Mouse (Mus musculus): Measurements from ENCODE around the gene S100a4. TPM values are rescaled to one million over a fixed set of nuclear protein-coding genes. Genes with fewer than 3 reads are reported as not detected.

S100a4 gene
- total RNA-seq, 2 experiments from 2014 or later = 21.0 to 46.6 TPM

- ATAC-seq (replicated peaks; ENCODE audit: poor library complexity, severe bottlenecking) = peak; percentile 43
These were observed 14.0 kb downstream of the S100a4 start for GRCm38 (mm10) chr3:90617586-90617985.

DNA sequence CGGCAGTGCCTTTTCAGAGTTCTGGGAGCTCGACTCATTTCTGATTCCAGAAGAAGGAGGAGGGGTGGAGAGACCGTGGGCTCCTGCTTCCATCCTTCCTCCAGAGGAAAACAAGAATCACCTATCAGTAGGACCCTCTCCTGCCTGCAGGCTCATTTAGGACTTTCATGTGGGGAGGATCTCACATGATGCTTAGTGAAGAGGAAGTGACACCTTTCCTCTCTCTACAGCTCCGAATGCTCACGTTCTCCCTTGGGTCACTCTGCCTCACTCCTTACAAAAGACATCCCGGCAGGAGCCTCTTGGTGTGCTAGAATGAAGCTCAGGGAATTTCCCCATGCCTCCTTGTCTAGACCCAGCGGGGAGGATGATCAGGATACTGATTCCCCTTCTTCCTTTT lies 18.0 kb downstream of the S100a4 start:
- peak; percentile 78 for ATAC-seq (replicated peaks; ENCODE audit: poor library complexity, severe bottlenecking)

- no peak for ATAC-seq (replicated peaks; ENCODE audit: poor library complexity, severe bottlenecking)
These were observed 20.0 kb downstream of the S100a4 start for GRCm38 (mm10) chr3:90623435-90624071.

DNA sequence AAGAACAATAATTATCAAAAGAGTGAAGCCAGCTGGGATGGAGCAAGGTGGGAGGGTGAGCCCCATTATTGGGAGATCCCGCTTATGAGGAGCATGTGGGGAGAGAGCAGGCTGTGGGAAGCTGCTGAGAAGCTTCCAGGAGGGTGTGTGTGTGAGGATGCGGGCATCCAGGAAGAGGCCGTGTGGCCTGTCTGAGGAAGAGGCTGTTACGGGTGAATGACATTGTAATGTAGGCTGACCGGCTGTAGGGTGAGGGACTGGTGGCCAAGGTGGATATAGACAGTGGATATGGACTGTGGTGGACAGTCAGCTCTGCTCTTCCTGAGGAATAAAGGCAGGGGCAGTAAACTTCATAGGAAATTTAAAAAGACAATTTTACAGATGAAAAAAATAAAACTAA lies 21.9 kb downstream of the S100a4 start:
- ATAC-seq (replicated peaks; ENCODE audit: poor library complexity, severe bottlenecking) = no peak

DNA sequence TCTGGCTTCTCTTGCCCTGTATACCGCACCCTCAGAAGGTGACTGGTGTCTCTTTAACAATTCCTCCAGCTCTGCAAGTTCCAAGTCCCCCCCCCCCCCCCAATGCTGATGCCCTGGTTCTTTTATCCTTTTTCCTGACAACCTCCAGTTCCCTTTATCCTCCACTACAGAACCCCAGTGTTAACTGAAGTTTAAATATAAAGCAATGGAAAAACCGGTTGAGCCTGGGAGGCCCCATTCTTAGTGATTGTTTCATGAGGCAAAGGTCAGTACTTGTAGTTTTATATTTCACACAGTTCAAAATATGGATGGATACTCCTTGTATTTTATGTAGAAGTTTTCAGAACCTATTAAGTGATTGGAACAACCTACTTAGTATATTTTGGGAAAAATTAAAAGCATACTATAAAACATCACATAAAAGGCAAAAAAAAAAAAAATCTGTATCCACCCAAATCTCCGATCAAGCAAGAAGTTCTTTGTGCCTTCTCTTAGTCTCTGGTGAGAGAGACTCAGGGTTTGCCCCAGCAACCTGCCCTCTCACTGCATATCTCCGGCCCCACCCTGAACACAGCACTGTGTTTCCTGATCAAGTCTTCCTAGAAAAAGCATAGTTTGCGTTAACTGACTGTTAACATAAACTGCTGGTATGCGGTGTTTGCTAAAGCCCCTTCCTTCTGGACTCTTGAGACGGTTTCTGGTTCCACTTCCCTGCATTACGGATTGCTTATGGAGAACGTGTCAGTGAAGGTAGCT lies 22.9 kb downstream of the S100a4 start:
- ATAC-seq (replicated peaks; ENCODE audit: poor library complexity, severe bottlenecking) = no peak

DNA sequence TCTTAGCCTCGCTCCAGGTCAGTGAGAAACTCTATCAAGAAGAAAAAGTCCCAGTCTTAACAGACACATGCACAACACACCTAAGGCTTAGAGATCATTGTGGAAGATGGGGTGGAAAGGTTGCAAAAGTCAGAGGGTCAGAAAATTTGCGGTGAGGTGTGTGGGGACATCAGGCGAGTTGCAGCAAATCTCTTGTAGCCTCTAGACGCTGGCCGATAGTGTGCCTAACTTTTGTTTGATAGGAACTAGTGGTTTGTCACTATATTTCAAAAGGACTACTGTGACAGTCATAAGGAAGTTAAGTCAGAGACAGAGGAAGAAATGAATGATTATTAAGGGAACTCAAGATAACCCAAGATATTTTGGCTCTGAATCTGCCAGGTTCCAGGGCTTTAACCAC lies 23.8 kb downstream of the S100a4 start:
- peak; percentile 57 for ATAC-seq (replicated peaks; ENCODE audit: poor library complexity, severe bottlenecking)

DNA sequence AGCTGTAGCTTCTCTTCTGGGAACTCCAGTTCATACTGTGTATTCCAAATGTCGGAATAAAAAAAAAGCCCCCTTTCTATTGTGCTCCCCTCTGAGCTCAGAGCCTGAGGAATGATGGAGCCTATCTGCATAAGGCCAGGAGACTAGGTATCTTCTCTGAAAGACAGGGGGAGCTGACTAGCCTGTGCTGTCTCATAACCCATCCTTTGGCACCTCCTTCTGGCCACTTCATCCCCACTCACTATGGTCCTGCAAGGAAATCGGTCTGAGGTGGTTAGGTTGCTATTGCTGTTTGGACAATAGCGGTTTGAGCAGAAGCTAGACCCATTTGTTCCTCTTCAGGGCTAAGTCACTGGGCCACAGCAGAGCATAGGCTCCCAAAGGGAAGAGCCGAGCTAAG lies 24.2 kb downstream of the S100a4 start:
- ATAC-seq (replicated peaks; ENCODE audit: poor library complexity, severe bottlenecking) = peak; percentile 26; the same call in 1 of the 2 replicates

DNA sequence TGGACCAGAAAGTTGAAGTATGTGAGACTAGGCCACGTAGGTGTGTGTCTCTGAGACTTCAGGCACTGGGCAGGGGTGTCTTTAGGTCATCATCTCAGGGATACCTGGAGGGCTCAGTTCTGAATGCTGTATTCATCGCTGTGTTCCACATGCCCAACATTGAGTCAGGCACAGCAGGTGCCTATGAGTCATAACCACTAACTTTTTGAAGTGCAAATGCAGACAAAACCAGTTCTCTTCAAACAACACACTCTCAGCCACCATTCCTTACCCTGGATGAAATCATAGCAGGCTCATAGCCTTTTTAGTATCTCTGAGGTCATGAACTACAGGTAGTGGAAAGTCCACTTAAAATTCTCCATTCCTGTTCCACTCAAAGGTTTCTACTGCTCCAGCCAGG lies 25.7 kb downstream of the S100a4 start:
- no peak for ATAC-seq (replicated peaks; ENCODE audit: poor library complexity, severe bottlenecking)

DNA sequence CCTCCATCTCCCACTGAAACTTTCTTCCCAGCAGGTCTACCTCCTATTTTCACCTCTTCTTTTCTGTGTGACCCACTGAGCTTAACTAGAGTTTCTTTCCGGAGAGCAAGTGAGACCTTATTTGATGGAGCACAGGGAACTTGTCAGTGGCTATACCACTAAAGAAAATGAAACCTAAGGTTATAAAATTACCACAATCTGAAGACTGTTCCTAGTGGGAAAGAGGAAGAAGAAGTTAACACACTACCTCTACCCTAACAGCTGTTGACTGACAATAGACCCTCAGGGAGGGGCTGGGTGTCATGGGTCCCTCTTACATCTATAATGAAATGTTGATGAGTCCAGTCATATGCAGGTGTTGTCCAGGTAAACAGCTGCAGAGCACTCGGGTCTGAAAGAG lies 28.4 kb downstream of the S100a4 start:
- ATAC-seq (replicated peaks; ENCODE audit: poor library complexity, severe bottlenecking) = peak; percentile 75

- ATAC-seq (replicated peaks; ENCODE audit: poor library complexity, severe bottlenecking) = no peak
These were observed 35.1 kb downstream of the S100a4 start for GRCm38 (mm10) chr3:90638511-90639275.

DNA sequence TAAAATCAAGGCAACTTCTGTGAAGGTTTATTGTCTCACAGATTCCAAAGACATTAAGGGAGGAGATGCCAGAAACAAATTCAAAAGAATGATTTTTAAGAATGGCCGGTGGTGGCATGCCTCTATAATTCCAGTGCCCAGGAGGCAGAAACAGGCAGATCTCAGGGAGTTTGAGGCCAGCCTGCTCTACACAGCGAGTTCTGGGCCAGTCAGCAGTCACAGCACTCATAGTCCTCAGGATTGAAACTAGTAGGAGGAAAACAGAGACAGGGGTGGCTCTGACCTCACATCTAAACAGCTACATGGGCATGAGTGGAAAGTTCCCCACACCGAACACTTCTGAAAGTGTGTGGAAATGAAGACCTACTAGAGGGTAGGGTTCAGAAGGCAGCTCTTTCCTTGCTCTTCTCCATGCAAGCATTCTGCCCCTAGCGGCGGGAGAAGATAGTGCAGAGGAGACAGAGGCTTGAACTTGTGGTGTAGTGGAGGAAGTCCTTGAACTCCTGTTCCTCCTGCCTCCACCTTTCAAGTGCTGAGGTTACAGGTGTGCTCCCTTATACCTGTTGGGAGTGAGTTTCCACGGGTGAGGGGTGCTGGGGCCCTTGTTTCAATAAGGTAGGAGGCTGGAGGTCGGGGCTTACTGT lies 36.1 kb downstream of the S100a4 start:
- peak; percentile 87 for ATAC-seq (replicated peaks; ENCODE audit: poor library complexity, severe bottlenecking)

DNA sequence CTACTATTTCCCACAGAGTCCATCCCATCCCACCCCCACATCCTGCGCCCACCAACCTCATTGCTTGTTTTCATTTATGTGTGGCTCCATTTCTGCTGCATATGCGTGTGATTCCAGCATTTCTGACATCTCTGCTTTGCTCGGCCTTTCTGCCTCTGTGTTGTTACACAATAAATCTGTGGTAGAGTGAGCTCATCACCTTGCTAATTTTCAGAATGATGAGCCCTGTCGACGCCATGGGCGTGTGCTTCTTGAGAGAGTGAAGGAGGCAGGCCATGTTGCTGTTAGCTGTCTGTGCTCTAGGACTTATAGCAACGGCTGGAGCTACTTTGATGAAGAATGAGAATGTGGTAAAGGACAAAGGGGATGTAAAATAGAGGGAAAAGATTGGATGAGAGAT lies 37.4 kb downstream of the S100a4 start:
- no peak for ATAC-seq (replicated peaks; ENCODE audit: poor library complexity, severe bottlenecking)

- peak; percentile 65 for ATAC-seq (replicated peaks; ENCODE audit: poor library complexity, severe bottlenecking)
These were observed 40.6 kb downstream of the S100a4 start for GRCm38 (mm10) chr3:90644220-90644619.

DNA sequence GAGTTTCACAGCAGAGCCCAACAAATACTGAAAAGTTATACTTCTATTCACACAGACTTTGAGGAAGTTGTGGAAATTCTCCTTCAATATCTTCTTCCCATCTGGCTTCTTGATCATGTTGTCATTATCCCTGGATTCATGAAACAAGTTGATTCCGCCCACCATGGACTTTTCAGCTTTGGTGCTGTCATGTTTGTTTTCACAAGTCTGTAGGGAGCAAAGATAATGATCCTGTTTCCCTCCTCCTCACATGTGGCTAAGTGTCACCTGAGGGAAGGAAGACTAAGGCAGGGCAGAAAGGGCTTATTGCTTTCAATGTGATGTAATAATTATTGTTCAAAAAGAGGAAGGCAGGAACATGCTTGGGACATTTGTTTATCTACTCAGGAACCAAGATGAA lies 43.7 kb downstream of the S100a4 start:
- ATAC-seq (replicated peaks; ENCODE audit: poor library complexity, severe bottlenecking) = peak; percentile 35; the same call in 1 of the 2 replicates

DNA sequence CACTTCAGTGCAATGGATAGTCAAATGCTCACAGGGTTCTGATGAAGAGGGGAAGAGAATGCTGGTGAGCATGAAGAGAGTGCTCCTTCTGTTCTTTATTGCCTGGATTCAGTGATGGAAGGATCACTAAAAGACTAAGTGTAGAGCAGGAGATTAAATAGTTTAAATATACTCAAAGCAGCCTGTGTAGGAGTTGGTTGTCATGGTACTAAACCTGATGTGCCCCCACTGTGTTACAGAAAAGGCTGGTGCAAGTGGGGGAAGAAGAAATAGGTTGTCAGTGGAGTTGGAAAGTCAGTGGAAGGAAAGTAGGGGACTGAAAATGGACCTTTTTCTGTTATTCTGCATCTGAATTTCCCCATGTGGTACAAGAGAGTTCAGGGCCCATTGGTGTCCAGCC lies 45.4 kb downstream of the S100a4 start:
- ATAC-seq (replicated peaks; ENCODE audit: poor library complexity, severe bottlenecking) = no peak

DNA sequence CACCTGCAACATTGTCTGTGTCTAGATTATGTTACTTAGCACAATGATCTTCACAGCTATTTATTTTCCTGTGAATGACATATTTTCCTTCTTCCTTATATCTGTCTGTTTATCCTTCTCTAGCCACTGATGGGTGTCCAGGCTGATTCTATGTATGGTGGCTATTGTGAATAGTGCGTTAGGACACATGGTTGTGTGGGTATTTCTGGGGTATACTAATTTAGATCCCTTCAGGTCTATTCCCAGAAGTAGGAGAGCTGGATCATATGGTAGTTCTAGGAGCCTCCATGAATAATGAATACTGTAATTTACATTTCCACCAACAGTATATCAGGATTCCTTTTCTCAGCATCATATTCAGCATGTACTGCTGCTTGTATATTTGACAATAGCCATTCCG lies 46.3 kb downstream of the S100a4 start:
- ATAC-seq (replicated peaks; ENCODE audit: poor library complexity, severe bottlenecking) = no peak

GRCm38 (mm10) chr3:90652878-90653508 lies 49.4 kb downstream of the S100a4 start:
- peak; percentile 70 for ATAC-seq (replicated peaks; ENCODE audit: poor library complexity, severe bottlenecking)

DNA sequence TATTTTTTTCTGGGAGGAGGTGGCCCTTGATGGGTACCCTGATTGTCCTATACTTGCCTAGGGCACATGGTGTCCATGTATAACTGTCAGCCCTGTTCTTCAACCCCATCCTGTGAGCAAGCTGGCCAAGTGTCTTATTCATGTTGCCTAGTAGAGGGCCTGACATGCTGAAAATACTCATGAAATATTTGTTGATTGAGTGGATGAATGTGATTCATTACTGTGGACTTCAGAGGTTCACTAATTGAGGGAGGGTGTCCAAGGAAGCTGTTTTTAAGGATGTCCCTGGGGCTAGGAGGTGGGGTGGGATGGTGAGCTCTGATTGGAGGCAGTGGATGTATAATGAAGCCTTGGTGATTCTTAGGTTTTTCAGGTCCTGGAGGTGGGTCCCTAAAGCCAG lies 50.1 kb downstream of the S100a4 start, which contains the start of gene S100a7a:
Gene S100a7a, plus strand, starts transcription at position 301 of the 400 bp plus-strand sequence.
- ATAC-seq (replicated peaks; ENCODE audit: poor library complexity, severe bottlenecking) = no peak
